Mouse (Mus musculus) kidney, postnatal 36 days (tissue): ENCODE results near the gene St8sia4.

Experiments
- DNase-seq, 2 experiments: peaks; one replicate each; pipeline ENCODE4 v3.0.0; 2021 to 2022; ENCODE audit warnings: mixed read lengths in 2 of 2

St8sia4 gene

DNA sequence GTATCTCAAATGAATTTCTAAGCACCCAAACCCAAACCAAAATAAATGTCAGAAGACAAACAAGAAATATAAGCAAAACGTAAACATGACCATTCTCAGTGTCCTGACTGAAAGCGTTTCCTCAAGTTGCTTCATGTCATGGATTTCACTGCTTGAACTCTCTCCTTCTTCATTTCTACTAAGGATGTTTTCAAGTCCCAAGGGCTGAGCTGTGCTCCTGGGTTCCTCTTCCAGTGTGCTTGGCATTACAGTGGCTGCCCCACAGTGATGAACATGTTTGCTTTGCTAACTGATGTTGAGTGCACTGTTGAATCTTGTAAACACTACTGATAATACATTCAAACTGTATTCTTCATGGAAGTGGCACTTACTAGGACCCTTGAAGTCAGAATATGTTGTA, 76.3 kb downstream of the St8sia4 start:
- DNase-seq, result no peak

DNA sequence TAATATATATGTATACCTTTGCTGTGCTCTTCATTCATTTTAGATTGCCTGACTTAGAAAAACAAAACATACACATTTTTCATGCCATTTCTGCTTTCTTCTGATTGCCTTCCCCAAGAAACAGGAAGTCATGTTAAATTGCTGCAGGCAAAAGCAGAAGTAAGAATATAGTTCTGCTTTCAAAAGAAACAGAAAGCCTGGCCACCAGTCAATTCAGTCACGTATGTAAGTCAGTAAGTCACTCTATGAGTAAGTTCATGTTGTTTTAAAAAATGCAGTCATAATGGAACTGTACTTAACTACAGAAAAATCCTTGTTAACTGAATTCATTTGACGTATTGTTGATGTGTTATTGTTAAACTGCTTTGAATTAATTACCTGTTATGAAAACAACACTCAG, 77.3 kb downstream of the St8sia4 start:
- DNase-seq, result peak in 1 of 2 experiments; percentile 31

- DNase-seq, result no peak
Measured at GRCm38 (mm10) chr1:95589471-95589870, 77.9 kb downstream of the St8sia4 start.

GRCm38 (mm10) chr1:95583310-95583709, 84.1 kb downstream of the St8sia4 start:
- DNase-seq, result no peak

GRCm38 (mm10) chr1:95582264-95582663, 85.1 kb downstream of the St8sia4 start:
- no peak for DNase-seq

- DNase-seq, result no peak
Measured at GRCm38 (mm10) chr1:95572619-95573540, 94.5 kb downstream of the St8sia4 start.

DNA sequence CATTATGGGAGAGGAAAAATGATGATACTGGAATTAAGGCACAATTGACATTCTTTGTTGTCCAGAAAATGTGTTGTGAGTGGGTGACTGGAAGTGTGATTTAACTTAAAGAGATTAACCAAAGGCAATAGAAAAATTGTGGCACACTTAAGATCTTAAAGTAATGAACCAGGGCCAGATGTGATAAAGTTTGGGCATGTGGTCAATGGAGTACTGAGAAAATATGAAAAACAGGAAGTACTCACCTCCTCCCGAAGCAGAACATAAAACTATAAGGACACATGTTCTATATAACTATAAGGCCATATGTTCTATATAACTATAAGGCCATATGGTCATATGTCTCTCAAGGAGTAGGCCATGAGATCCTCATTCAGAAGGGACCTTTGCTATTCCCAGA, 96.3 kb downstream of the St8sia4 start:
- no peak for DNase-seq

DNA sequence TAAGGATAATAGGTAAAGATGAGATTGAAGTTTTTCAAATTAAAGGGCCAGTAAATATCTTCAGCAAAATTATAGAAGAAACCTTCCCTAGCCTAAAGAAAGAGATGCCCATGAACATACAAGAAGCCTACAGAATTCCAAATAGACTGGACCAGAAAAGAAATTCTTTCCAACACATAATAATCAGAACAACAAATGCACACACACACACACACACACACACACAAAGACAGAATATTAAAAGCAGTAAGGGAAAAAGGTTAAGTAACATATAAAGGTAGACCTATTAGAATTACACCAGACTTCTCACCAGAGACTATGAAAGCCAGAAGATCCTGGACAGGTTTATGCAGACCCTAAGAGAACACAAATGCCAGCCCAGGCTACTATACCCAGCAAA, 112.8 kb downstream of the St8sia4 start:
- peak in 1 of 2 experiments; percentile 50 for DNase-seq

GRCm38 (mm10) chr1:95541460-95541859, 125.9 kb downstream of the St8sia4 start:
- DNase-seq, result no peak
